In genomic region chr12:81484727-81485191, GRCm38 (mm10) we compare ENCODE assay signal across 8 mouse cellular contexts. TPM values are rescaled to one million over a fixed set of nuclear protein-coding genes. Genes with fewer than 3 reads are reported as not detected.
A peak's percentile ranks its signal among the peaks of the same experiment; 100 is the strongest.
DNase-seq lines count a peak whose midpoint lies in the region; ATAC-seq and TF ChIP-seq lines count a peak whose summit lies in the region.

TSS of gene Cox16 (minus strand) at chr12:81485127.

- ATAC-seq in heart, embryonic 11.5 days (replicated peaks; ENCODE audit: insufficient number of reproducible peaks, low FRiP score, low TSS enrichment) = peak; percentile 93
- ATAC-seq in kidney, embryonic 16.5 days (ENCODE audit: low FRiP score, low TSS enrichment) = peak; percentile 99

- peaks cover 13% of the 10 kb centered on the region for H3K4me1 ChIP-seq in erythroblast, embryonic 14.5 days (ENCODE audit: control insufficient read depth)
- no peaks in the 10 kb centered on the region for H3K4me1 ChIP-seq in heart, embryonic 11.5 days (ENCODE audit: control insufficient read depth, insufficient read depth, low read length)
- H3K4me1 ChIP-seq in kidney, embryonic 16.5 days (ENCODE audit: insufficient read depth, low read length) = peaks cover 3% of the 10 kb centered on the region; the same call in 1 of the 2 replicates
- 0 out of 2 replicates have a peak, but pooled peaks cover 4% of the 10 kb centered on the region for H3K4me1 ChIP-seq in liver, adult 2 months (ENCODE audit: control insufficient read depth, insufficient read depth, low read length)

- H3K36me3 ChIP-seq in C2C12 (ENCODE audit: control insufficient read depth, insufficient read depth) (peaks cover 6% of the 10 kb centered on the region), myocyte (ENCODE audit: control insufficient read depth, insufficient read depth) (no peaks in the 10 kb centered on the region)
- H3K36me3 ChIP-seq in erythroblast, embryonic 14.5 days (ENCODE audit: control insufficient read depth) = peaks cover 4% of the 10 kb centered on the region
- no peaks in the 10 kb centered on the region for H3K36me3 ChIP-seq in heart, embryonic 11.5 days (ENCODE audit: control insufficient read depth, insufficient read depth, low read length)
- H3K36me3 ChIP-seq in kidney, embryonic 16.5 days (ENCODE audit: insufficient read depth, low read length) = no peaks in the 10 kb centered on the region
- H3K36me3 ChIP-seq in liver, adult 2 months (ENCODE audit: control insufficient read depth, insufficient read depth, low read length) = peaks cover 3% of the 10 kb centered on the region; the same call in 1 of the 2 replicates
- no peaks in the 10 kb centered on the region for H3K36me3 ChIP-seq in splenic B cell, adult 2 months (ENCODE audit: control insufficient read depth, insufficient read depth, low read length, poor library complexity, severe bottlenecking)

- H3ac ChIP-seq in C2C12 (ENCODE audit: control insufficient read depth, insufficient read length, low read depth) (peak within 1 kb of the TSS; percentile 84), myocyte (ENCODE audit: control insufficient read depth, insufficient read length) (peak within 1 kb of the TSS; percentile 67)

- TF ChIP-seq POLR2A in brain, embryonic 14.5 days (IDR thresholded peaks at IDR 0.05; ENCODE audit: borderline replicate concordance, extremely low read depth, insufficient read depth, insufficient read length, poor library complexity, severe bottlenecking) = no peak
- TF ChIP-seq POLR2A in liver, adult 2 months (IDR thresholded peaks at IDR 0.05; ENCODE audit: extremely low read depth, insufficient read depth, low read length) = peak; percentile 48; the same call in 1 of the 2 replicates
- TF ChIP-seq POLR2A in myocyte (IDR thresholded peaks at IDR 0.05; ENCODE audit: insufficient read length, low read depth) = peak; percentile 85

- TF ChIP-seq CTCF in C2C12 (IDR thresholded peaks at IDR 0.05; ENCODE audit: control insufficient read depth, insufficient read depth, insufficient read length) = no peak
- no peak for TF ChIP-seq CTCF in brain, embryonic 14.5 days (IDR thresholded peaks at IDR 0.05; ENCODE audit: borderline replicate concordance, extremely low read depth, insufficient read depth, insufficient read length)
- TF ChIP-seq CTCF in liver, adult 2 months (IDR thresholded peaks at IDR 0.05; ENCODE audit: low read depth, low read length) = no peak

- peaks cover 18% of the 10 kb centered on the region for H3K79me3 ChIP-seq in C2C12 (ENCODE audit: low read depth)

- peak within 1 kb of the TSS; percentile 57 for H3K4me2 ChIP-seq in heart, embryonic 11.5 days
- H3K4me2 ChIP-seq in kidney, embryonic 16.5 days (replicated peaks; ENCODE audit: low read depth, low read length) = peak within 1 kb of the TSS; percentile 68
- H3K4me2 ChIP-seq in myocyte (ENCODE audit: low read depth) = peak within 1 kb of the TSS; percentile 91

- peak within 1 kb of the TSS; percentile 72 for H3K9ac ChIP-seq in heart, embryonic 11.5 days (ENCODE audit: low read depth, low read length)
- peak within 1 kb of the TSS; percentile 86 for H3K9ac ChIP-seq in kidney, embryonic 16.5 days (replicated peaks; ENCODE audit: low read length)
- H3K9ac ChIP-seq in liver, adult 2 months (ENCODE audit: low read depth, low read length) = peak within 1 kb of the TSS; percentile 93

- H3K9me3 ChIP-seq in erythroblast, embryonic 14.5 days (ENCODE audit: control insufficient read depth, low read length) = no peaks in the 10 kb centered on the region
- no peaks in the 10 kb centered on the region for H3K9me3 ChIP-seq in heart, embryonic 11.5 days (replicated peaks; ENCODE audit: control insufficient read depth, low read length)
- no peaks in the 10 kb centered on the region for H3K9me3 ChIP-seq in kidney, embryonic 16.5 days (ENCODE audit: low read length)

- H3K79me2 ChIP-seq in C2C12 (ENCODE audit: control insufficient read depth, insufficient read depth) (peaks cover 27% of the 10 kb centered on the region), myocyte (ENCODE audit: control insufficient read depth, insufficient read depth) (peaks cover 30% of the 10 kb centered on the region)
- peaks cover 5% of the 10 kb centered on the region; the same call in 1 of the 2 replicates for H3K79me2 ChIP-seq in liver, adult 2 months (ENCODE audit: control insufficient read depth, insufficient read depth, low read length)

- DNase-seq in brain, embryonic 14.5 days (ENCODE audit: low read depth) = peak; percentile 96
- peak; percentile 89 for DNase-seq in liver, adult 2 months (ENCODE audit: extremely low read depth, low read depth, low spot score)
- DNase-seq in splenic B cell, adult 2 months (ENCODE audit: low read depth, low spot score) = peak; percentile 83

- H3K4me3 ChIP-seq in C2C12 (ENCODE audit: insufficient read depth, poor library complexity, severe bottlenecking) = peak within 1 kb of the TSS; percentile 60
- peak within 1 kb of the TSS; percentile 67 for H3K4me3 ChIP-seq in erythroblast, embryonic 14.5 days (replicated peaks)
- peak within 1 kb of the TSS; percentile 63 for H3K4me3 ChIP-seq in heart, embryonic 11.5 days (ENCODE audit: low read depth, low read length)
- peak within 1 kb of the TSS; percentile 88 for H3K4me3 ChIP-seq in kidney, embryonic 16.5 days (ENCODE audit: low read length)
- peak within 1 kb of the TSS; percentile 88 for H3K4me3 ChIP-seq in liver, adult 2 months (ENCODE audit: insufficient read depth, low read depth, low read length)
- peak within 1 kb of the TSS; percentile 72 for H3K4me3 ChIP-seq in myocyte

- H3K27ac ChIP-seq in heart, embryonic 11.5 days (ENCODE audit: low read depth, low read length) = peak within 1 kb of the TSS; percentile 88
- peak within 1 kb of the TSS; percentile 97 for H3K27ac ChIP-seq in kidney, embryonic 16.5 days (ENCODE audit: low read length)
- peak within 1 kb of the TSS; percentile 94 for H3K27ac ChIP-seq in liver, adult 2 months (replicated peaks; ENCODE audit: insufficient read depth, low read depth, low read length)

- H3K27me3 ChIP-seq in C2C12 (ENCODE audit: control insufficient read depth, insufficient read depth, insufficient read length) = no peaks in the 10 kb centered on the region
- no peaks in the 10 kb centered on the region for H3K27me3 ChIP-seq in erythroblast, embryonic 14.5 days (ENCODE audit: control insufficient read depth)
- H3K27me3 ChIP-seq in heart, embryonic 11.5 days (ENCODE audit: control insufficient read depth, insufficient read depth, low read length) = no peaks in the 10 kb centered on the region
- no peaks in the 10 kb centered on the region for H3K27me3 ChIP-seq in kidney, embryonic 16.5 days (ENCODE audit: insufficient read depth, low read length)
- H3K27me3 ChIP-seq in liver, adult 2 months (ENCODE audit: control insufficient read depth, insufficient read depth, low read length) = no peaks in the 10 kb centered on the region
- H3K27me3 ChIP-seq in myocyte (ENCODE audit: control insufficient read depth, insufficient read depth, insufficient read length) = no peaks in the 10 kb centered on the region
- H3K27me3 ChIP-seq in splenic B cell, adult 2 months (ENCODE audit: control insufficient read depth, insufficient read depth, low read length, poor library complexity, severe bottlenecking) = no peaks in the 10 kb centered on the region

- WGBS in heart, embryonic 11.5 days (ENCODE audit: insufficient replicate concordance) = 0% methylated on average over 31 of the region's 31 CpGs
- WGBS in kidney, embryonic 16.5 days = 0% methylated on average over 31 of the region's 31 CpGs
- WGBS in liver, adult 2 months = 0% methylated on average over 31 of the region's 31 CpGs

TF ChIP-seq in C2C12, 6 proteins besides CTCF, POLR2A, EP300 and RAD21:
- peak; percentile 74 for TF ChIP-seq MAX (IDR thresholded peaks at IDR 0.05)
- no peak for TF ChIP-seq MYOG (IDR thresholded peaks at IDR 0.05; ENCODE audit: control insufficient read depth, extremely low read depth, insufficient read length)

TF ChIP-seq in myocyte, 11 proteins besides CTCF, POLR2A, EP300 and RAD21:
- no peak for TF ChIP-seq E2F4 (IDR thresholded peaks at IDR 0.05; ENCODE audit: insufficient read depth)
- peak in 1 of 3 experiments; percentile 17 for TF ChIP-seq MYOG (IDR thresholded peaks at IDR 0.05; ENCODE audit: control insufficient read depth in 1 of 3, insufficient read depth in 1 of 3, insufficient read length in 2 of 3, low read depth in 2 of 3)
- TF ChIP-seq POLR2AphosphoS2 (IDR thresholded peaks at IDR 0.05; ENCODE audit: insufficient read length, low read depth) = peak; percentile 91
- peak; percentile 19 for TF ChIP-seq MAX (IDR thresholded peaks at IDR 0.05; ENCODE audit: low read depth)

RNA-seq across cellular contexts. Expression of gene Cox16, which starts in this region (rescaled TPM):
- polyA plus RNA-seq in C2C12 (2012; fragmentation: generic; extraction: Trizol) = 88.4 TPM
- polyA plus RNA-seq in brain, embryonic 14.5 days (2012; rRNA removed) = 77.7 and 106 TPM in 2 replicates
- polyA plus RNA-seq in erythroblast, embryonic 14.5 days (2012) = 0.68 and 2.5 TPM in 2 replicates
- 93.4 and 109 TPM in 2 replicates for polyA plus RNA-seq in heart, embryonic 11.5 days (2014; fragmentation: Nextera tagmentation; extraction: Ambion mirVana)
- polyA plus RNA-seq in kidney, embryonic 16.5 days (2015; fragmentation: Nextera tagmentation; extraction: Ambion mirVana) = 113 and 124 TPM in 2 replicates
- 98.8 and 106 TPM in 2 replicates for total RNA-seq in liver, adult 2 months (2014; rRNA removed)
- polyA plus RNA-seq in liver, adult 2 months (2012; rRNA removed) = 101 and 114 TPM in 2 replicates
- polyA plus RNA-seq in myocyte (2012; fragmentation: generic; extraction: Trizol) = 92.6 TPM

Comparison
In these comparisons a context has a peak if more than half of its experiments do, and no peak if none do; other contexts are left out.
1. Peak in every context shown above with its lines: DNase-seq, ATAC-seq, H3K4me3 ChIP-seq and H3K27ac ChIP-seq.
2. RNA of gene Cox16 (polyA plus RNA-seq): 101 to 114 TPM in liver, adult 2 months, 113 to 124 TPM in kidney, embryonic 16.5 days, 93.4 to 109 TPM in heart, embryonic 11.5 days, 92.6 TPM in myocyte (single experiment), 88.4 TPM in C2C12 (single experiment) and 77.7 to 106 TPM in brain, embryonic 14.5 days; 0.68 to 2.5 TPM in erythroblast, embryonic 14.5 days; every median in the first group is over 10 times any median in the second.